ENCODE assay signal across 27 mouse cellular contexts in the genomic region with DNA sequence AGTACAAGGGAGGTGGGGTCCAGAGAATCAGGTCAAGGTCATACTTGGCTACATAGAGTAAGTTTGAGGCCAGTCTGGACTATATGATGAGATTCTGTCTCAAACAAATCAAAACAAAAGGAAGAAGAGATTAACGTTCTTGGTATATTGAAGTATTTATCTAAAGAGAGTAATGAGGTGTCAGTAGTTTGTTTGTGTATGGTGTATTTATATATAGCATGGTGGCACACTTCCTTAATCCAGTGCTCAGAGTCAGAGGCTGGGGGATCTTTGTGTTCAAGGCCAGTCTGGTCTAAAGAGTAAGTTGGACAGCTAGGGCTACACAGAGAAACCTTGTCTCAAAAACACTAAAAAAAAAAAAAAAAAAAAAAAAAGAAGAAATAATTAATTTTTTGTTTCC. TPM values are rescaled to one million over a fixed set of nuclear protein-coding genes. Genes with fewer than 3 reads are reported as not detected.
DNase-seq lines count a peak whose midpoint lies in the region; ATAC-seq and TF ChIP-seq lines count a peak whose summit lies in the region.
"Had no signal": no experiment of that assay in that cellular context is flagged by ENCODE, and none has a peak within 500 bp of the region (broad histone marks: within the 10 kb centered on the region; RNA-seq: fewer than 3 reads in every experiment).

No protein-coding gene starts in this region.

- DNase-seq in heart, embryonic 10.5 days (ENCODE audit: low spot score) = no peak
- DNase-seq in heart, postnatal 10 days = no peak
- DNase-seq in lung, postnatal 10 days = no peak
- peak; percentile 23 for DNase-seq in lung, postnatal 0 days (ENCODE audit: low spot score)
- no peak for DNase-seq in lung, postnatal 36 days
- DNase-seq in A20 (ENCODE audit: low read depth, low spot score) = peak; percentile 33
- no peak for DNase-seq in left cerebral cortex, postnatal 4 days
- DNase-seq: adrenal gland, postnatal 10 days; adrenal gland, postnatal 25 days; cerebellum, adult 11 months; cerebellum, adult 18-20 months; cerebellum, adult 8-10 months; cerebellum, adult 9-11 months; cerebellum, postnatal 14 days; cerebellum, postnatal 36 days; embryo, embryonic 11 days had no signal

- H3K27me3 ChIP-seq in heart, embryonic 10.5 days (ENCODE audit: insufficient read depth, poor library complexity, severe bottlenecking) = no peaks in the 10 kb centered on the region
- H3K27me3 ChIP-seq in lung, embryonic 15.5 days = no peaks in the 10 kb centered on the region
- H3K27me3 ChIP-seq in lung, postnatal 0 days (replicated peaks; ENCODE audit: insufficient read depth, low read length) = no peaks in the 10 kb centered on the region
- H3K27me3 ChIP-seq: embryonic facial prominence, embryonic 13.5 days; embryonic facial prominence, embryonic 15.5 days; forebrain, embryonic 12.5 days; Patski had no signal

- no peak overlapping the region for H3K4me3 ChIP-seq in heart, embryonic 10.5 days
- no peak overlapping the region for H3K4me3 ChIP-seq in lung, embryonic 15.5 days
- H3K4me3 ChIP-seq in lung, postnatal 0 days (ENCODE audit: low read depth, low read length) = no peak overlapping the region
- H3K4me3 ChIP-seq: embryonic facial prominence, embryonic 13.5 days; embryonic facial prominence, embryonic 15.5 days; erythroblast, embryonic 14.5 days; forebrain, embryonic 10.5 days; forebrain, embryonic 12.5 days had no signal

- peaks cover 35% of the 10 kb centered on the region for H3K4me1 ChIP-seq in heart, embryonic 10.5 days
- H3K4me1 ChIP-seq in lung, embryonic 15.5 days = peaks cover 45% of the 10 kb centered on the region
- H3K4me1 ChIP-seq in lung, postnatal 0 days (ENCODE audit: insufficient read depth, low read depth, low read length) = peaks cover 38% of the 10 kb centered on the region
- H3K4me1 ChIP-seq: forebrain, embryonic 10.5 days; forebrain, embryonic 12.5 days had no signal

- peaks cover 5% of the 10 kb centered on the region; the same call in 1 of the 2 replicates for H3K36me3 ChIP-seq in heart, embryonic 10.5 days
- H3K36me3 ChIP-seq in lung, embryonic 15.5 days = no peaks in the 10 kb centered on the region
- no peaks in the 10 kb centered on the region; the same call in 1 of the 2 replicates for H3K36me3 ChIP-seq in lung, postnatal 0 days (ENCODE audit: insufficient read depth, low read length)
- H3K36me3 ChIP-seq: forebrain, embryonic 12.5 days had no signal

- no peak for TF ChIP-seq CTCF in lung, postnatal 0 days (IDR thresholded peaks at IDR 0.05)

- H3K27ac ChIP-seq in heart, embryonic 10.5 days = peak overlapping the region; percentile 38; the same call in 1 of the 2 replicates
- peak overlapping the region; percentile 38 for H3K27ac ChIP-seq in lung, embryonic 15.5 days
- peak overlapping the region; percentile 85 for H3K27ac ChIP-seq in lung, postnatal 0 days (ENCODE audit: low read length)
- H3K27ac ChIP-seq: embryonic facial prominence, embryonic 15.5 days; forebrain, embryonic 10.5 days; forebrain, embryonic 12.5 days had no signal

- intact Hi-C loops in heart, postnatal 10 days (cut with DNase I) = no loop called here
- intact Hi-C loops in left cerebral cortex, postnatal 4 days (cut with DNase I) = loop anchor here (5.0 kb wide), 1 partner anchor 41 kb away; the partner anchor contains the start of gene Swap70

- no peak overlapping the region for H3K9ac ChIP-seq in lung, embryonic 15.5 days
- no peak overlapping the region for H3K9ac ChIP-seq in lung, postnatal 0 days (replicated peaks; ENCODE audit: low read depth)
- H3K9ac ChIP-seq: embryonic facial prominence, embryonic 13.5 days; embryonic facial prominence, embryonic 15.5 days; forebrain, embryonic 12.5 days had no signal

- ATAC-seq in lung, embryonic 15.5 days (ENCODE audit: borderline replicate concordance, extremely low read depth, low FRiP score, low TSS enrichment) = peak; percentile 29; the same call in 1 of the 2 replicates
- no peak for ATAC-seq in lung, postnatal 0 days
- ATAC-seq: activated CD4-positive, CD25-positive, alpha-beta regulatory T cell, adult 4 months; forebrain, embryonic 14.5 days; forebrain, embryonic 16.5 days; Patski had no signal

- H3K4me2 ChIP-seq in lung, embryonic 15.5 days = no peak overlapping the region
- no peak overlapping the region for H3K4me2 ChIP-seq in lung, postnatal 0 days (replicated peaks; ENCODE audit: low read depth, low read length)
- H3K4me2 ChIP-seq: embryonic facial prominence, embryonic 13.5 days; embryonic facial prominence, embryonic 15.5 days; forebrain, embryonic 12.5 days had no signal

- H3K9me3 ChIP-seq in heart, embryonic 10.5 days = no peaks in the 10 kb centered on the region
- no peaks in the 10 kb centered on the region for H3K9me3 ChIP-seq in lung, embryonic 15.5 days
- no peaks in the 10 kb centered on the region for H3K9me3 ChIP-seq in lung, postnatal 0 days (ENCODE audit: low read length)
- H3K9me3 ChIP-seq: embryonic facial prominence, embryonic 13.5 days; embryonic facial prominence, embryonic 15.5 days; forebrain, embryonic 10.5 days; forebrain, embryonic 12.5 days; G1E had no signal

- 68% methylated on average over 1 of the region's 1 CpGs for WGBS in heart, embryonic 10.5 days
- 27% methylated on average over 1 of the region's 1 CpGs for WGBS in lung, embryonic 15.5 days
- 26% methylated on average over 1 of the region's 1 CpGs for WGBS in lung, postnatal 0 days

- TF ChIP-seq EP300 in lung, postnatal 0 days (IDR thresholded peaks at IDR 0.05) = no peak

RNA-seq across cellular contexts. Expression of gene Swap70, which starts 42.0 kb away (rescaled TPM):
- 22.8 and 26.6 TPM in 2 replicates for polyA plus RNA-seq in heart, embryonic 10.5 days (2016; fragmentation: Nextera tagmentation; extraction: Ambion mirVana)
- 10 to 100 TPM; 19.8 to 21.5 TPM for total RNA-seq in heart, postnatal 10 days (2021)
- 35.4 and 36.1 TPM in 2 replicates for polyA plus RNA-seq in lung, embryonic 15.5 days (2015; fragmentation: Nextera tagmentation; extraction: Ambion mirVana)
- 38.4 and 38.9 TPM in 2 replicates for polyA plus RNA-seq in lung, postnatal 0 days (2015; fragmentation: Nextera tagmentation; extraction: Ambion mirVana)
- 10 to 100 TPM; 10.4 to 12.2 TPM for total RNA-seq in left cerebral cortex, postnatal 4 days (2021)

Comparison
In these comparisons a context has a peak if more than half of its experiments do, and no peak if none do; other contexts are left out.
1. DNase-seq: peak in lung, postnatal 0 days (single experiment) and A20 (single experiment); none in heart, embryonic 10.5 days (single experiment), heart, postnatal 10 days (0 of 2), lung, postnatal 10 days (single experiment), lung, postnatal 36 days (single experiment) and left cerebral cortex, postnatal 4 days (single experiment).
2. Peak in every context shown above with its lines, with median percentiles within 50 percentile points of each other: H3K27ac ChIP-seq.